Mouse (Mus musculus): ENCODE data around the gene Cfap61.

DNA sequence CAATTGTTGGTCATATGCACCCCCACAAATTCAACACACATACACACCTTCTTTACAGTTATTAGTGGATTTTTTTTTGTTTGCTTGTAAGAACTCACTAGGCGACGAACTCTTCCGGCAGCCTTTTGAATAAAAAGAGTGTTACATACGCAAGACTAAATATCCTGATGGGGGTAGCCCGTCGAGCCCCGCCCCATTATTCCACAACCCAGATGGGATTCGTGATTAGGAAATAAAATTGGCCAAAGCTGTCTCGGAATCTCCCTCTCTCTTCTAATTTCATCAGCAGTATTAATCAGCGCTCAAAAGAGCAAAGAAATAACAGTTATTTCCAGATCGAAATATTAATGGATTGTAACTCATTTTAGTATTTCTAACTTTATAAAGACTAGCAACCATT is 285.2 kb downstream of the Cfap61 start:
- TF ChIP-seq EP300 (IDR thresholded peaks at IDR 0.05; ENCODE audit: low read depth in 1 of 2, low read length in 2 of 2), result no peak
- TF ChIP-seq CTCF (IDR thresholded peaks at IDR 0.05 in 2 of 3, conservative IDR thresholded peaks at IDR 0.05 in 1 of 3; ENCODE audit: control insufficient read depth in 1 of 3, insufficient read depth in 1 of 3, low read depth in 2 of 3, low read length in 3 of 3, poor library complexity in 1 of 3, severe bottlenecking in 1 of 3), result no peak

Data from MEL (cell line).